Mouse (Mus musculus) heart, adult 10 weeks (tissue): ENCODE measurements around the gene Ms4a13. TPM values are rescaled to one million over a fixed set of nuclear protein-coding genes. Genes with fewer than 3 reads are reported as not detected.

ENCODE experiments used
- polyA plus RNA-seq: library from polyadenylated mRNA; stranded (reverse); fragments of 350-450 nt; fragmentation: Illumina TruSeq; extraction: RNeasy Lipid Tissue Mini Kit (QIAGEN cat#74804); gene quantifications from one replicate; pipeline ENCODE4 v1.2.3, GENCODE M21; 2014; ENCODE audit warnings: low read depth, low replicate concordance

Ms4a13 gene
- not detected for polyA plus RNA-seq

GRCm38 (mm10) chr19:11196546-11196945, at the start of gene Ms4a13:
Gene Ms4a13, minus strand, starts transcription at chr19:11196737.

GRCm38 (mm10) chr19:11232348-11232747, 35.8 kb upstream of the Ms4a13 start, which contains the start of gene Ms4a12:
Gene Ms4a12, minus strand, starts transcription at chr19:11232448.

GRCm38 (mm10) chr19:11165172-11165571, 31.4 kb downstream of the Ms4a13 start, which contains the start of gene 1700025F22Rik:
Gene 1700025F22Rik, minus strand, starts transcription at chr19:11165320.

GRCm38 (mm10) chr19:11130776-11131175, 65.8 kb downstream of the Ms4a13 start, which contains the start of gene 1700017D01Rik:
Gene 1700017D01Rik, minus strand, starts transcription at chr19:11130876.

Other genes starting within 250 kb of the Ms4a13 start
- gene Ccdc86, start 247.5 kb downstream of the Ms4a13 start, polyA plus RNA-seq: 6.2 TPM
- gene Ms4a10, start 222.1 kb downstream of the Ms4a13 start, polyA plus RNA-seq: not detected
- not detected for gene Ms4a15, start 203.5 kb downstream of the Ms4a13 start, polyA plus RNA-seq
- gene Ms4a18, start 178.7 kb downstream of the Ms4a13 start, polyA plus RNA-seq: not detected
- 0.60 TPM for gene Ms4a8a, start 115.6 kb downstream of the Ms4a13 start, polyA plus RNA-seq
- not detected for gene 1700017D01Rik, start 65.9 kb downstream of the Ms4a13 start, polyA plus RNA-seq
- gene 1700025F22Rik, start 31.4 kb downstream of the Ms4a13 start, polyA plus RNA-seq: not detected
- not detected for gene Ms4a12, start 35.7 kb upstream of the Ms4a13 start, polyA plus RNA-seq
- gene Ms4a1, start 69.5 kb upstream of the Ms4a13 start, polyA plus RNA-seq: 0.50 TPM
- gene Ms4a5, start 87.1 kb upstream of the Ms4a13 start, polyA plus RNA-seq: not detected
- gene Ms4a14, start 117.7 kb upstream of the Ms4a13 start, polyA plus RNA-seq: 0.31 TPM
- gene Ms4a7, start 139.4 kb upstream of the Ms4a13 start, polyA plus RNA-seq: 4.3 TPM
- gene Ms4a4a, start 178.8 kb upstream of the Ms4a13 start, polyA plus RNA-seq: 3.3 TPM
- gene Ms4a4c, start 208.0 kb upstream of the Ms4a13 start, polyA plus RNA-seq: 0.71 TPM
- 0.76 TPM for gene Ms4a4b, start 246.8 kb upstream of the Ms4a13 start, polyA plus RNA-seq